Mouse (Mus musculus) hindbrain, embryonic 11.5 days (tissue): ENCODE data around the gene Nop14. TPM values are rescaled to one million over a fixed set of nuclear protein-coding genes. Genes with fewer than 3 reads are reported as not detected.

Experiments
- ATAC-seq: fragments of 200-750 bp; cut with Nextera tagmentation; 2 replicates; pipeline ENCODE4 v1.8.0; 2017; ENCODE audit warnings: mild to moderate bottlenecking, moderate TSS enrichment, moderate library complexity; ENCODE audit not compliant: low FRiP score
- DNase-seq: peaks from one replicate; pipeline ENCODE4 v3.0.0-alpha.2; 2015; ENCODE audit warnings: low spot score
- H3K27ac ChIP-seq: fragments of 300-500 bp; sonication (generic); 2 replicates; pipeline ENCODE4 v1.5.1; 2014; ENCODE audit warnings: mild to moderate bottlenecking, low read depth, low read length
- H3K27me3 ChIP-seq: fragments of 300-500 bp; sonication (generic); 2 replicates; pipeline ENCODE4 v1.6.1; 2014; ENCODE audit warnings: mild to moderate bottlenecking, low read length, moderate library complexity, mixed read lengths; ENCODE audit not compliant: control insufficient read depth, insufficient read depth
- H3K36me3 ChIP-seq: fragments of 300-500 bp; sonication (generic); 2 replicates; pipeline ENCODE4 v1.6.1; 2014; ENCODE audit warnings: mild to moderate bottlenecking, low read length, moderate library complexity, mixed read lengths; ENCODE audit not compliant: control insufficient read depth, insufficient read depth
- H3K4me1 ChIP-seq: fragments of 300-500 bp; sonication (generic); replicated peaks from 2 replicates; pipeline ENCODE4 v1.6.1; 2014; ENCODE audit warnings: low read length, mixed read lengths; ENCODE audit not compliant: control insufficient read depth, insufficient read depth
- H3K4me2 ChIP-seq: fragments of 300-500 bp; sonication (generic); replicated peaks from 2 replicates; pipeline ENCODE4 v1.6.1; 2014; ENCODE audit warnings: mild to moderate bottlenecking, low read depth, low read length
- H3K4me3 ChIP-seq: fragments of 300-500 bp; sonication (generic); 2 replicates; pipeline ENCODE4 v1.5.1; 2014; ENCODE audit warnings: low read depth, low read length
- H3K9ac ChIP-seq: fragments of 300-500 bp; sonication (generic); 2 replicates; pipeline ENCODE4 v1.6.1; 2014; ENCODE audit warnings: low read depth, low read length
- H3K9me3 ChIP-seq: fragments of 300-500 bp; sonication (generic); 2 replicates; pipeline ENCODE4 v1.6.1; 2016; ENCODE audit warnings: low read length; ENCODE audit not compliant: control insufficient read depth
- WGBS: fragments of 180-500 bp; shearing (Covaris S2); extraction: QIAGEN DNeasy Blood & Tissue Kit; methylation state at CpG from one replicate; pipeline ENCODE4 v1.1.7; 2014; 5-methylcytosine and 5-hydroxymethylcytosine counted together
- polyA plus RNA-seq: library from polyadenylated mRNA; unstranded; fragments of >200 nt; fragmentation: Nextera tagmentation; extraction: Ambion mirVana; gene quantifications from 2 replicates; pipeline ENCODE4 v1.2.1, GENCODE M21; 2014

Nop14 gene
- polyA plus RNA-seq, 1 experiment from 2014 or later = 32.6 TPM

DNA sequence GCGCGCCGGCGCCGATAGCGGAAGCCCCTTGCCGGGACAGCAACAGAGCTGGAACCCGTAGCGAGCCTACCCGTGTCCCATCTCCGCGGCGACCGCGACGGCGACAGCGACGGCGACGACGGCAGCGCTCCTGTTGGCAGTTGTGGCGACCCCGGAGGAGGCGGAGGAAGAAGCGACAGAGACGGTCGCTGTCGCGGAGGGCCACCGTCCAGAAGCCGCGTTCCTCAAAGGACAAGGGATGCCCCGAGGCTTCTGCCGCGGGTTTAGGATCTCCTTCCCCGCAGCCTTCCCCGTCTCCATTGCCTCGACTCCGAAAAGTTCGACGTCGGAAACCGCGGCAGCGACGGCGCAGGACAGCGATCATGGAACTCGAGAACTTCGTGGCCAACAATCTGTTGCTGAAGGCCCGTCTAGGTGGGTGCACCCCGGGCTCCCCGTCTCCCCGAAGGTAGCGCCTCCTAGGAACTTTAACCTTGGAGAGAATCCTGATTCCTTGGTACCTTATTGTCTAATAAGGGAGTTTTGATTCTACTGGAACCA, 713 bp upstream of the Nop14 start:
- H3K9me3 ChIP-seq = no peaks in the 10 kb centered on the region
- H3K4me1 ChIP-seq = no peaks in the 10 kb centered on the region
- ATAC-seq (peak; percentile 37; the same call in 1 of the 2 replicates), DNase-seq (no peak)
- no peaks in the 10 kb centered on the region for H3K27me3 ChIP-seq
- peak overlapping the region; percentile 48 for H3K4me3 ChIP-seq
- H3K4me2 ChIP-seq = peak overlapping the region; percentile 67
- peak overlapping the region; percentile 59 for H3K9ac ChIP-seq
- WGBS = under 1% methylated on average over 57 of the region's 57 CpGs
- peak overlapping the region; percentile 83 for H3K27ac ChIP-seq
- peaks cover 2% of the 10 kb centered on the region; the same call in 1 of the 2 replicates for H3K36me3 ChIP-seq

DNA sequence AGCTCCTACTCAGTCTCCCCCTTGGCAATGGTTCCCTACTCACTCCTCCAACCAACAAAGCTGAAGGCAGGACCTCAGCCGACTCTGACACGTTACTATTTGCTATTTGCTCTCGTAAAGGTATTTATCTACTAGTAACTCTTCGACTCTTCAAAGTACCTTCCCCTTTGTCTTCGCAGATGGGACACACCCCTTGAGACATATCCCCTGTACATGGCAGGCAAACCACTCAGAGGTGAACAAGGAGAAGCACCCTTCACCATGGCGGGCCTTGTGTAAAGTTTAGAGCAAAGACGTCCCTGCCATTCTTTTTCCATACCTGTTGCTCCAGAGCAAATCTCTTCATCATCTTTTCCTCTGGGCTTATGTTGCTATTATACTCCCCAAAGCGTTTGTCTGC, 2.4 kb downstream of the Nop14 start:
- H3K27me3 ChIP-seq = no peaks in the 10 kb centered on the region
- no peak for DNase-seq
- no peak overlapping the region for H3K9ac ChIP-seq
- 95% methylated on average over 8 of the region's 8 CpGs for WGBS
- no peak for ATAC-seq
- H3K27ac ChIP-seq = no peak overlapping the region
- peaks cover 12% of the 10 kb centered on the region; the same call in 1 of the 2 replicates for H3K36me3 ChIP-seq
- H3K4me1 ChIP-seq = no peaks in the 10 kb centered on the region
- H3K4me3 ChIP-seq = no peak overlapping the region
- no peaks in the 10 kb centered on the region for H3K9me3 ChIP-seq
- no peak overlapping the region for H3K4me2 ChIP-seq

- no peak overlapping the region for H3K4me3 ChIP-seq
- peaks cover 23% of the 10 kb centered on the region for H3K36me3 ChIP-seq
- H3K4me1 ChIP-seq = no peaks in the 10 kb centered on the region
- WGBS = 92% methylated on average over 9 of the region's 9 CpGs
- no peak overlapping the region for H3K9ac ChIP-seq
- no peak overlapping the region for H3K4me2 ChIP-seq
- no peaks in the 10 kb centered on the region for H3K27me3 ChIP-seq
- no peaks in the 10 kb centered on the region for H3K9me3 ChIP-seq
- DNase-seq (no peak), ATAC-seq (no peak)
- H3K27ac ChIP-seq = no peak overlapping the region
Observed at GRCm38 (mm10) chr5:34654881-34655280, 5.1 kb downstream of the Nop14 start.

GRCm38 (mm10) chr5:34652961-34653360, 7.0 kb downstream of the Nop14 start:
- Histone ChIP-seq H3K27ac (no peak overlapping the region), H3K4me3 (no peak overlapping the region), H3K4me1 (no peaks in the 10 kb centered on the region), H3K27me3 (no peaks in the 10 kb centered on the region), H3K9me3 (no peaks in the 10 kb centered on the region), H3K9ac (no peak overlapping the region), H3K4me2 (no peak overlapping the region), H3K36me3 (peaks cover 28% of the 10 kb centered on the region)
- 90% methylated on average over 5 of the region's 5 CpGs for WGBS
- ATAC-seq = no peak
- no peak for DNase-seq

- Histone ChIP-seq H3K4me3 (no peak overlapping the region), H3K9ac (no peak overlapping the region), H3K27ac (no peak overlapping the region), H3K4me1 (no peaks in the 10 kb centered on the region), H3K4me2 (no peak overlapping the region), H3K9me3 (no peaks in the 10 kb centered on the region), H3K36me3 (peaks cover 18% of the 10 kb centered on the region), H3K27me3 (no peaks in the 10 kb centered on the region)
- ATAC-seq = no peak
- peak; percentile 83 for DNase-seq
- whole genome bisulfite sequencing = 51% methylated on average over 4 of the region's 4 CpGs
Observed at GRCm38 (mm10) chr5:34647581-34647980, 12.4 kb downstream of the Nop14 start.

DNA sequence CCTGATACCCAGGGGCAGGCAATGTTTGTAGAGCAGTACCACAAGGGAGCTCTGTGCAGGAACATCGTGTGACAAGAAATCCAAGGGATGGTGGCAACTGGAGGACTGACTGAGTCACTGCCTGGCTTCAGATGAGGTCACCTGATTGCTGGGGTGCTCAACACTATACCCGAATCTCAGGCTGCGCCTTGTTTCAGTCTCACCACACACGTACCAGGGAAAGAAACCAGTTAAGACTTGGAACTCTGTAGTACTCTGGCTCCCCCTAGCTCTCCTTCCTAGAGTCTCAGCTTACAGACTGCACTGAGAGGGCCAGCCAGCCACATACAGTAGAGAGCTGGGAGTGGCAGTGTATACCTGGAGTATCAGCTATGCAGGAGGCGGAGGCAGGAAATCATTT, 17.0 kb downstream of the Nop14 start:
- 77% methylated on average over 5 of the region's 5 CpGs for WGBS
- no peak for ATAC-seq
- Histone ChIP-seq H3K9ac (no peak overlapping the region), H3K4me2 (no peak overlapping the region), H3K36me3 (peaks cover 7% of the 10 kb centered on the region), H3K27ac (no peak overlapping the region), H3K27me3 (no peaks in the 10 kb centered on the region), H3K9me3 (no peaks in the 10 kb centered on the region), H3K4me1 (no peaks in the 10 kb centered on the region), H3K4me3 (no peak overlapping the region)
- peak; percentile 50 for DNase-seq

GRCm38 (mm10) chr5:34641991-34642390, 18.0 kb downstream of the Nop14 start:
- DNase-seq = no peak
- no peaks in the 10 kb centered on the region for H3K4me1 ChIP-seq
- 92% methylated on average over 3 of the region's 3 CpGs for WGBS
- ATAC-seq = no peak
- H3K27ac ChIP-seq = no peak overlapping the region
- no peak overlapping the region for H3K4me3 ChIP-seq
- peaks cover 7% of the 10 kb centered on the region for H3K36me3 ChIP-seq
- H3K9ac ChIP-seq = no peak overlapping the region
- no peaks in the 10 kb centered on the region for H3K9me3 ChIP-seq
- H3K4me2 ChIP-seq = no peak overlapping the region
- no peaks in the 10 kb centered on the region for H3K27me3 ChIP-seq

- Histone ChIP-seq H3K27me3 (no peaks in the 10 kb centered on the region), H3K36me3 (peaks cover 5% of the 10 kb centered on the region; the same call in 1 of the 2 replicates), H3K4me1 (no peaks in the 10 kb centered on the region), H3K9me3 (no peaks in the 10 kb centered on the region), H3K4me2 (no peak overlapping the region), H3K9ac (no peak overlapping the region), H3K4me3 (no peak overlapping the region), H3K27ac (no peak overlapping the region)
- WGBS = 84% methylated on average over 7 of the region's 7 CpGs
- ATAC-seq (no peak), DNase-seq (no peak)
Observed at GRCm38 (mm10) chr5:34637591-34638156, 22.3 kb downstream of the Nop14 start.
